Mouse (Mus musculus) thymus, adult 2 months (tissue): Measurements from ENCODE around the gene Ece1.

ENCODE experiments used
- CTCF ChIP-seq: fragments of 200-500 bp; IDR thresholded peaks from 2 replicates; pipeline ENCODE4 v1.5.1; 2012; ENCODE audit warnings: mild to moderate bottlenecking, control low read depth, low read length, moderate library complexity, borderline replicate concordance; ENCODE audit not compliant: control insufficient read depth, poor library complexity, insufficient read depth; ENCODE audit errors: extremely low read depth
- POLR2A ChIP-seq: fragments of 200-500 bp; IDR thresholded peaks from 2 replicates; pipeline ENCODE4 v1.6.1; 2012; ENCODE audit warnings: mild to moderate bottlenecking, low read length, control low read depth, moderate library complexity; ENCODE audit not compliant: control insufficient read depth, poor library complexity, insufficient read depth; ENCODE audit errors: extremely low read depth

DNA sequence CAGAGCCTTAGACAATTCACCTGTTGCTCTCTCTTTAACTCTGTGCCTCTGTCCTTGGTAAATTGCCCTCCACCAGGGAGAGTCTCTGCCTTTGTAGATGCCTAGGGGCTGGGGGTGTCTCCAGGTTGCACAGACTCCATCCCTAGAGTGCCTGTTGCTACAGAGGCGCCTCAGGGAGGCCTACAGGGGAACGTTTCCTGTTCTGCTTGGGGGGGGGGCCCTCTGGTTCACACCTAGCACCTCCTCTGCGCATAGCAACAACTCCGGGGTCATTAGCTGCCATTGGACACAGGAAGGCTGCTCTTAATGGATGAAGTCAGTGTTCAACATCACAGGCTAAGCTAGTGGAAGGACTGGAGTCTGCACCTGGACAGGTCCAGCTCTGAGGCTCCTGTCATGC, 12.8 kb downstream of the Ece1 start:
- TF ChIP-seq CTCF (no peak), POLR2A (no peak)
